Mouse (Mus musculus): ENCODE data around the gene Rasl10b. TPM values are rescaled to one million over a fixed set of nuclear protein-coding genes. Genes with fewer than 3 reads are reported as not detected.

The Rasl10b gene
- polyA plus RNA-seq (2012; rRNA removed), result 1.7 and 2.9 TPM in 2 replicates

GRCm38 (mm10) chr11:83409087-83409754 lies at the start of gene Rasl10b:
Gene Rasl10b (plus strand): TSS chr11:83409137.

GRCm38 (mm10) chr11:83429355-83429754 lies 20.4 kb downstream of the Rasl10b start, which contains the start of gene Gas2l2:
Gene Gas2l2 (minus strand): TSS chr11:83429455.

GRCm38 (mm10) chr11:83437377-83437776 lies 28.4 kb downstream of the Rasl10b start, which contains the start of gene 1700020L24Rik:
Gene 1700020L24Rik (plus strand): TSS chr11:83437677.

GRCm38 (mm10) chr11:83462711-83463244 lies 53.8 kb downstream of the Rasl10b start, which contains the start of gene Mmp28:
Gene Mmp28 (minus strand): TSS chr11:83463071.

Other genes with a start within 250 kb of the Rasl10b start
- gene Slfn4, start 234.0 kb upstream of the Rasl10b start, polyA plus RNA-seq (2012; rRNA removed), result 5.8 and 10.8 TPM in 2 replicates
- gene Slfn3, start 217.8 kb upstream of the Rasl10b start, polyA plus RNA-seq (2012; rRNA removed), result 0.07 and 0.15 TPM in 2 replicates
- not detected in 2 replicates for gene Slfn14, start 122.4 kb upstream of the Rasl10b start, polyA plus RNA-seq (2012; rRNA removed)
- 25.1 and 28.0 TPM in 2 replicates for gene Ap2b1, start 110.1 kb upstream of the Rasl10b start, polyA plus RNA-seq (2012; rRNA removed)
- gene Pex12, start 106.6 kb upstream of the Rasl10b start, polyA plus RNA-seq (2012; rRNA removed), result 7.2 and 7.7 TPM in 2 replicates
- 0.43 and 0.51 TPM in 2 replicates for gene Gas2l2, start 20.3 kb downstream of the Rasl10b start, polyA plus RNA-seq (2012; rRNA removed)
- gene 1700020L24Rik, start 28.5 kb downstream of the Rasl10b start, polyA plus RNA-seq (2012; rRNA removed), result 0.91 and 1.0 TPM in 2 replicates
- gene Mmp28, start 53.9 kb downstream of the Rasl10b start, polyA plus RNA-seq (2012; rRNA removed), result 14.5 and 17.0 TPM in 2 replicates
- 4.0 and 4.8 TPM in 2 replicates for gene Taf15, start 63.9 kb downstream of the Rasl10b start, polyA plus RNA-seq (2012; rRNA removed)
- not detected in 2 replicates for gene Heatr9, start 113.0 kb downstream of the Rasl10b start, polyA plus RNA-seq (2012; rRNA removed)
- 24.9 and 44.7 TPM in 2 replicates for gene Ccl5, start 121.4 kb downstream of the Rasl10b start, polyA plus RNA-seq (2012; rRNA removed)
- gene Ccl9, start 169.5 kb downstream of the Rasl10b start, polyA plus RNA-seq (2012; rRNA removed), result 1.7 and 2.1 TPM in 2 replicates
- gene Ccl6, start 183.9 kb downstream of the Rasl10b start, polyA plus RNA-seq (2012; rRNA removed), result 142 and 153 TPM in 2 replicates
- gene Rpl9-ps1, start 236.5 kb downstream of the Rasl10b start, polyA plus RNA-seq (2012; rRNA removed), result not detected in 2 replicates
- gene Ccl3, start 240.2 kb downstream of the Rasl10b start, polyA plus RNA-seq (2012; rRNA removed), result 0.38 and 1.1 TPM in 2 replicates

Data from colon, adult 2 months (tissue).